6 mouse cellular contexts compared by ENCODE assay signal in the genomic region with DNA sequence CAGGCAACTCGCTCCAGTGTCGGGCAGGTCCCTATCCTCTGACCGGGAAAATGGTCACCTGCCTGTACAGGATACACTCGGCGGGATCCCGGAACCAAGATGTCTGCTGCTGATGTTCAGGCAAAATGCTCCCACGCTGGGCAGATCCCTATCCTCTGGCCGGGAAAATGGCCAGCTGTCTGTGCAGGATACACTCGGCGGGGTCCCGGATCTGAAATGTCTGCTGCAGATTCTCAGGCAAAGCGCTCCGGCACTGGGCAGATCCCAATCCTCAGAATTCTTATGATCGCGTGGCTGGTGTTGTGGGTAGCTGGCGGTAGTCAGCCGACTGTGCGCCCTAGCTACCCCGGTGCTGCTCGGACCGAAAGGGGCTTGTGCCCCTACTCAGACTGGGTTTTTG.
DNase-seq lines count a peak whose midpoint lies in the region; ATAC-seq and TF ChIP-seq lines count a peak whose summit lies in the region.
"Not testable (repeated sequence)": the region's sequence is repeated elsewhere in the genome, so short reads cannot be mapped to it uniquely, and the experiment has no call there.

No protein-coding gene starts in this region.

- WGBS in cerebellum, adult 2 months, result 82% methylated on average over 21 of the region's 21 CpGs
- 55% methylated on average over 21 of the region's 21 CpGs for WGBS in heart, embryonic 12.5 days
- 53% methylated on average over 21 of the region's 21 CpGs for WGBS in heart, embryonic 16.5 days

- not testable (repeated sequence) for H3K27ac ChIP-seq in ES-Bruce4 (ENCODE audit: insufficient read depth, low read length); cerebellum, adult 2 months (ENCODE audit: insufficient read depth, low read length); heart, embryonic 12.5 days (ENCODE audit: poor library complexity, severe bottlenecking); heart, embryonic 16.5 days (ENCODE audit: low read length)

- peak overlapping the region; percentile 65 for H3K4me3 ChIP-seq in ES-Bruce4 (ENCODE audit: low read depth, low read length)
- not testable (repeated sequence) for H3K4me3 ChIP-seq in cerebellum, adult 2 months (replicated peaks; ENCODE audit: insufficient read depth, low read depth, low read length)
- peak overlapping the region; percentile 33 for H3K4me3 ChIP-seq in heart, embryonic 12.5 days
- peak overlapping the region; percentile 34 for H3K4me3 ChIP-seq in heart, embryonic 16.5 days (ENCODE audit: low read length)

- not testable (repeated sequence) for H3K9me3 ChIP-seq in ES-Bruce4 (replicated peaks; ENCODE audit: control insufficient read depth, insufficient read depth, low read length, poor library complexity, severe bottlenecking); heart, embryonic 12.5 days (replicated peaks); heart, embryonic 16.5 days (replicated peaks; ENCODE audit: control insufficient read depth, low read length)

- not testable (repeated sequence) for TF ChIP-seq CTCF in ES-Bruce4 (IDR thresholded peaks at IDR 0.05; ENCODE audit: low read depth, low read length); cerebellum, adult 2 months (IDR thresholded peaks at IDR 0.05; ENCODE audit: borderline replicate concordance, insufficient read depth, low read depth, low read length)

- H3K4me1 ChIP-seq in ES-Bruce4 (ENCODE audit: control insufficient read depth, insufficient read depth, low read length); cerebellum, adult 2 months (ENCODE audit: control insufficient read depth, insufficient read depth, low read length); heart, embryonic 12.5 days (replicated peaks); heart, embryonic 16.5 days (ENCODE audit: control insufficient read depth, insufficient read depth, low read length): not testable (repeated sequence)

- not testable (repeated sequence) for H3K27me3 ChIP-seq in ES-Bruce4 (ENCODE audit: control insufficient read depth, insufficient read depth, low read length, poor library complexity, severe bottlenecking); cerebellum, adult 2 months (ENCODE audit: control insufficient read depth, insufficient read depth, low read length); heart, embryonic 12.5 days (replicated peaks); heart, embryonic 16.5 days (ENCODE audit: control insufficient read depth, insufficient read depth, low read length)

- H3K9ac ChIP-seq in ES-Bruce4 (ENCODE audit: low read depth, poor library complexity, severe bottlenecking), result peak overlapping the region; percentile 47
- not testable (repeated sequence) for H3K9ac ChIP-seq in heart, embryonic 12.5 days; heart, embryonic 16.5 days (ENCODE audit: low read length)

- ATAC-seq in heart, embryonic 12.5 days (ENCODE audit: insufficient number of reproducible peaks, low FRiP score); heart, embryonic 16.5 days (replicated peaks; ENCODE audit: extremely low read depth, insufficient read depth, low FRiP score): not testable (repeated sequence)

- H3K4me2 ChIP-seq in heart, embryonic 12.5 days, result peak overlapping the region; percentile 50; the same call in 1 of the 2 replicates
- peak overlapping the region; percentile 36 for H3K4me2 ChIP-seq in heart, embryonic 16.5 days (ENCODE audit: low read depth, low read length)

- DNase-seq in WW6 (ENCODE audit: low read depth, low spot score), result peak; percentile 16
- peak; percentile 3 to 12 for DNase-seq in cerebellum, adult 2 months
- DNase-seq in cerebellum, postnatal 14 days, result peak; percentile 3 to 4

- TF ChIP-seq POLR2A in ES-Bruce4 (IDR thresholded peaks at IDR 0.05; ENCODE audit: insufficient read depth, low read length); cerebellum, adult 2 months (IDR thresholded peaks at IDR 0.05; ENCODE audit: borderline replicate concordance, insufficient read depth, low read length): not testable (repeated sequence)

- not testable (repeated sequence) for H3K36me3 ChIP-seq in ES-Bruce4 (ENCODE audit: control insufficient read depth, insufficient read depth, low read length, poor library complexity, severe bottlenecking); heart, embryonic 12.5 days; heart, embryonic 16.5 days (ENCODE audit: control insufficient read depth, insufficient read depth)

- not testable (repeated sequence) for TF ChIP-seq EP300 in ES-Bruce4 (IDR thresholded peaks at IDR 0.05; ENCODE audit: insufficient read depth, low read depth, low read length)
